Mouse (Mus musculus) olfactory bulb, adult 2 months (tissue): ENCODE measurements around the gene Hivep3.

Experiments
- CTCF ChIP-seq: fragments of 200-500 bp; IDR thresholded peaks from 2 replicates; pipeline ENCODE4 v1.5.1; 2012; ENCODE audit warnings: low read depth, mild to moderate bottlenecking, low read length, moderate library complexity; ENCODE audit not compliant: insufficient read depth
- POLR2A ChIP-seq: fragments of 200-500 bp; IDR thresholded peaks from 2 replicates; pipeline ENCODE4 v1.6.1; 2012; ENCODE audit warnings: mild to moderate bottlenecking, low read depth, low read length, moderate library complexity; ENCODE audit not compliant: insufficient read depth

DNA sequence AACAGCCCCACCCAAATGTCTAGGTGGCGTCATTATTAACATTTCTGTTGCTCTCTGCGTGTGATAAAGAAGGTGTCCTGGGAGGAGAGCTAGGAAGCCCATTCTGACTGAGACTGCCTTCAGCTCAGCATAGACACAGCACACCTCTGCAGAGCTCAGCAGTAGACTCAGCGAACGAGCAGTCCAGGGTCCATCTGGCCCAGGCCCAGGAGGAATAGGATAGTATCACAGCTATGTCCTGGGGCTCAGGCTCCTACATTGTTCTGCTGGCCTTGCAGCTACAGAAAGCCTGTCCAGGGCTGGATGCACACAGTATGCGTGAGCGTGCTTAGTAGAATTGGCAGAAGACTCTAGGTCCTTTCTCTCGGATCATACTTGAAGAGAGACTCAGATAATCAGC lies 263.8 kb downstream of the Hivep3 start:
- TF ChIP-seq POLR2A (no peak), CTCF (no peak)
